19 mouse cellular contexts compared by ENCODE assay signal in the genomic region with DNA sequence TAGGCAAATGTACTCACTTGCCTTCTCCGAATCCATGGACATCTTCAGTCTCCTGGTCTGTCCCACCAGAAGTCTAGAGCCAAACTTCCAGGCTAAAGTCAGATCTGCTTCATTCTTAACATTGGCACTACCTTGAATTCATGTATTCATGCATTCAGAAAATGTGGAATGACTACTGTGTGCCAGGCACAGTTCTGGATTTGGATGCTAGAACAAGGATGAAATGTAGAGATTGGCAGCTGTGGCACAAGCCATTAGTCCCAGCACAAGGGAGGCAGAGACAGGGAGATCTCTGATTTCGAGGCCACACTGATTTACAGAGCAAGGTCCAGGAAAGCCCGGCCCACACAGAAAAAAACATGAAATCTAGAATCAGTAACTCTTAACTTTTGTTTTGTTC.
DNase-seq lines count a peak whose midpoint lies in the region; ATAC-seq and TF ChIP-seq lines count a peak whose summit lies in the region.
"Had no signal": no experiment of that assay in that cellular context is flagged by ENCODE, and none has a peak within 500 bp of the region (broad histone marks: within the 10 kb centered on the region; RNA-seq: fewer than 3 reads in every experiment).

No protein-coding gene starts in this region.

- no peak overlapping the region for H3K4me2 ChIP-seq in heart, embryonic 11.5 days

- no peak for TF ChIP-seq POLR2A in cerebellum, adult 2 months (IDR thresholded peaks at IDR 0.05; ENCODE audit: borderline replicate concordance, insufficient read depth, low read length)

- peak overlapping the region; percentile 48; the same call in 1 of the 2 replicates for H3K27ac ChIP-seq in cerebellum, adult 2 months (ENCODE audit: insufficient read depth, low read length)
- no peak overlapping the region for H3K27ac ChIP-seq in heart, embryonic 11.5 days (ENCODE audit: low read depth, low read length)
- H3K27ac ChIP-seq in heart, embryonic 10.5 days = no peak overlapping the region

- 95% methylated on average over 3 of the region's 3 CpGs for WGBS in cerebellum, adult 2 months
- 85% methylated on average over 3 of the region's 3 CpGs for WGBS in heart, embryonic 11.5 days (ENCODE audit: insufficient replicate concordance)
- WGBS in heart, embryonic 10.5 days = 83% methylated on average over 3 of the region's 3 CpGs

- TF ChIP-seq CTCF in cerebellum, adult 2 months (IDR thresholded peaks at IDR 0.05; ENCODE audit: borderline replicate concordance, insufficient read depth, low read depth, low read length) = no peak

- H3K36me3 ChIP-seq in heart, embryonic 11.5 days (ENCODE audit: control insufficient read depth, insufficient read depth, low read length) = peaks cover 5% of the 10 kb centered on the region; the same call in 1 of the 2 replicates
- H3K36me3 ChIP-seq in heart, embryonic 10.5 days = peaks cover 16% of the 10 kb centered on the region
- H3K36me3 ChIP-seq: G1E had no signal

- ATAC-seq in heart, embryonic 11.5 days (replicated peaks; ENCODE audit: insufficient number of reproducible peaks, low FRiP score, low TSS enrichment) = no peak
- ATAC-seq: activated CD4-positive, CD25-positive, alpha-beta regulatory T cell, adult 4 months; CD4-positive, CD25-positive, alpha-beta regulatory T cell, adult 4 months; Patski had no signal

- no peaks in the 10 kb centered on the region for H3K27me3 ChIP-seq in cerebellum, adult 2 months (ENCODE audit: control insufficient read depth, insufficient read depth, low read length)
- no peaks in the 10 kb centered on the region for H3K27me3 ChIP-seq in heart, embryonic 11.5 days (ENCODE audit: control insufficient read depth, insufficient read depth, low read length)
- no peaks in the 10 kb centered on the region for H3K27me3 ChIP-seq in heart, embryonic 10.5 days (ENCODE audit: insufficient read depth, poor library complexity, severe bottlenecking)
- H3K27me3 ChIP-seq: CH12.LX, Patski had no signal

- H3K4me1 ChIP-seq in cerebellum, adult 2 months (ENCODE audit: control insufficient read depth, insufficient read depth, low read length) = peaks cover 6% of the 10 kb centered on the region; the same call in 1 of the 2 replicates
- no peaks in the 10 kb centered on the region; the same call in 1 of the 2 replicates for H3K4me1 ChIP-seq in heart, embryonic 11.5 days (ENCODE audit: control insufficient read depth, insufficient read depth, low read length)
- no peaks in the 10 kb centered on the region for H3K4me1 ChIP-seq in heart, embryonic 10.5 days

- no peak overlapping the region for H3K9ac ChIP-seq in heart, embryonic 11.5 days (ENCODE audit: low read depth, low read length)

- H3K9me3 ChIP-seq in heart, embryonic 11.5 days (replicated peaks; ENCODE audit: control insufficient read depth, low read length) = no peaks in the 10 kb centered on the region
- no peaks in the 10 kb centered on the region for H3K9me3 ChIP-seq in heart, embryonic 10.5 days
- H3K9me3 ChIP-seq: G1E had no signal

- DNase-seq in cerebellum, adult 2 months = no peak
- DNase-seq in cerebellum, postnatal 25 days = no peak
- peak; percentile 72 for DNase-seq in heart, adult 11 months
- DNase-seq in heart, embryonic 10.5 days (ENCODE audit: low spot score) = peak; percentile 56
- no peak for DNase-seq in heart, postnatal 25 days (ENCODE audit: low spot score)
- DNase-seq: adrenal gland, adult 2 months; adrenal gland, adult 8-10 months; adrenal gland, postnatal 10 days; adrenal gland, postnatal 14 days; adrenal gland, postnatal 25 days; adrenal gland, postnatal 36 days; B cell, adult 2 months; cerebellum, adult 11 months had no signal

- intact Hi-C loops in heart, postnatal 25 days (cut with DNase I) = no loop called here

- no peak overlapping the region for H3K4me3 ChIP-seq in cerebellum, adult 2 months (replicated peaks; ENCODE audit: insufficient read depth, low read depth, low read length)
- H3K4me3 ChIP-seq in heart, embryonic 11.5 days (ENCODE audit: low read depth, low read length) = no peak overlapping the region
- no peak overlapping the region for H3K4me3 ChIP-seq in heart, embryonic 10.5 days

Comparison
In these comparisons a context has a peak if more than half of its experiments do, and no peak if none do; other contexts are left out.
1. DNase-seq: peak in heart, adult 11 months (single experiment) and heart, embryonic 10.5 days (single experiment); none in cerebellum, adult 2 months (0 of 2), cerebellum, postnatal 25 days (0 of 2) and heart, postnatal 25 days (single experiment).